Mouse (Mus musculus) erythroblast, embryonic 14.5 days (primary cell): ENCODE measurements at regions not wholly inside any gene's neighbourhood (a gene's known extent, or its start where the extent isn't known, plus 50 kb on each side); places are given as distances from the start of the nearest gene placed in this dataset.

Experiments
- H3K27me3 ChIP-seq: 2 replicates; pipeline ENCODE4 v1.6.1; 2012; ENCODE audit warnings: inconsistent platforms; ENCODE audit not compliant: control insufficient read depth
- H3K36me3 ChIP-seq: 2 replicates; pipeline ENCODE4 v1.6.1; 2012; ENCODE audit warnings: mild to moderate bottlenecking, inconsistent platforms; ENCODE audit not compliant: control insufficient read depth
- H3K4me1 ChIP-seq: 2 replicates; pipeline ENCODE4 v1.6.1; 2012; ENCODE audit warnings: inconsistent platforms; ENCODE audit not compliant: control insufficient read depth
- H3K4me3 ChIP-seq: replicated peaks from 2 replicates; pipeline ENCODE3; 2012; ENCODE audit warnings: moderate library complexity, mild to moderate bottlenecking, inconsistent platforms
- H3K9me3 ChIP-seq: 2 replicates; pipeline ENCODE4 v1.6.1; 2012; ENCODE audit warnings: low read length, inconsistent platforms, mixed read lengths; ENCODE audit not compliant: control insufficient read depth
- GATA1 ChIP-seq: IDR thresholded peaks from 2 replicates; pipeline ENCODE4 v1.6.1; 2012; ENCODE audit warnings: low read length, inconsistent platforms, mixed read lengths
- TAL1 ChIP-seq: IDR thresholded peaks from 3 replicates; pipeline ENCODE4 v1.6.1; 2012; ENCODE audit warnings: low read length, inconsistent platforms, mixed read lengths

GRCm38 (mm10) chr7:74926729-74927128 lies 372.1 kb upstream of the Slco3a1 start:
- Histone ChIP-seq H3K4me1 (peaks cover 50% of the 10 kb centered on the region), H3K27me3 (no peaks in the 10 kb centered on the region), H3K36me3 (no peaks in the 10 kb centered on the region), H3K9me3 (no peaks in the 10 kb centered on the region), H3K4me3 (no peak overlapping the region)
- TF ChIP-seq TAL1 (no peak), GATA1 (no peak)

DNA sequence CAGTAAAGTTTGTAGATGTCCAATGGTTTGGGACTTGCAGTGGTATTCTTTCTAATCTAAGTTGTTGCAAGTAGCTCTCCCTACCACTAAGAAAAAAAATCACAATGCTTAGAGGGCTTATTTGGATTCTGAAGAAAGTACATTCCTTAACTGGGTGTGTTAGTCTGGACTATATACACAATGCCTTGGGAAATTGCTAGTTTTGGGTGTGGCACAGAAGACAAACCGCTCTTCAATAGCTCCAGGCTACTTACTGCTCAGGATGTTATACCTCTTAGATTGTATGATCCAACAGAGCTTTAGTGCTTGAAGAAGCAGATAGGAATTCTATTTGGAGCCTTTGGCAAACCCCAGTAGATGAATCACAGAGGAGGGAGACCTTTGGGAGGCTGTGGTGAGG lies 369.6 kb upstream of the Slco3a1 start:
- H3K4me1 ChIP-seq, result peaks cover 28% of the 10 kb centered on the region
- H3K9me3 ChIP-seq, result no peaks in the 10 kb centered on the region
- H3K4me3 ChIP-seq, result no peak overlapping the region
- no peak for TF ChIP-seq GATA1
- no peak for TF ChIP-seq TAL1
- no peaks in the 10 kb centered on the region for H3K27me3 ChIP-seq
- no peaks in the 10 kb centered on the region for H3K36me3 ChIP-seq

DNA sequence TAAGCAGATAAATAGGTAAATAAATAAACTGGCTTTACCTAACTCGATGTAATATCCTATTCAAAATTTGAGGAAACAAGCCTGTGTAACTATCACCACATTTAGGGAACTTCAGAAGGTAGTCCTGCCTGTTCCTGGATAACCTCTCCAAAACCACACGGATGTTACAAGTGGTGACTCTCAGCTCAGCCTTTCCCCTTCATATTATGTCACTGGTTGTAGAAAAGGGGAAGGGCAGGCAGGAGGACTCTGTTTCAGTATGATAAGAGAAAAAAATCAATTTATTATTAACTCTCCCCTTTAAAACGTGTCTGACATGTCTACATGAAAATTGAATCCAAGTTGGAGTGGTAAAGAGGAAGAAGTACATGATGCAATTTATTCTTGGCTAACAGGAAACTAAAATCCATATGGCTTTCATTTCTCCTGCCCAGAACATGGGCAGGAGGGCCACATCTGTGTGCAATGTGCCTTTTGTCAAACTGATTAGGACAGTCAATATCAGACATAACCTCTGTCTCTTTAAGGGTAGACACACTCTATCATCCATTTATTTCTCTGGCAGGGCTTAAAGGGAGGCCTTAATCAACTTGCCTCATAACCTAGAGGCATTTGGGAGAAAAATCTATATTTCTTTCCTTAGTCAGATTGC lies 353.9 kb upstream of the Slco3a1 start:
- Histone ChIP-seq H3K27me3 (no peaks in the 10 kb centered on the region), H3K36me3 (no peaks in the 10 kb centered on the region), H3K4me3 (no peak overlapping the region), H3K4me1 (no peaks in the 10 kb centered on the region), H3K9me3 (no peaks in the 10 kb centered on the region)
- no peak for TF ChIP-seq GATA1
- no peak for TF ChIP-seq TAL1

GRCm38 (mm10) chr7:74907391-74907790 lies 352.8 kb upstream of the Slco3a1 start:
- H3K27me3 ChIP-seq, result no peaks in the 10 kb centered on the region
- no peak for TF ChIP-seq TAL1
- TF ChIP-seq GATA1, result no peak
- no peak overlapping the region for H3K4me3 ChIP-seq
- H3K36me3 ChIP-seq, result no peaks in the 10 kb centered on the region
- H3K9me3 ChIP-seq, result no peaks in the 10 kb centered on the region
- H3K4me1 ChIP-seq, result no peaks in the 10 kb centered on the region

- H3K27me3 ChIP-seq, result no peaks in the 10 kb centered on the region
- TF ChIP-seq TAL1 (no peak), GATA1 (no peak)
- H3K4me3 ChIP-seq, result no peak overlapping the region
- no peaks in the 10 kb centered on the region for H3K9me3 ChIP-seq
- no peaks in the 10 kb centered on the region for H3K4me1 ChIP-seq
- H3K36me3 ChIP-seq, result no peaks in the 10 kb centered on the region
Measured at GRCm38 (mm10) chr7:74877466-74877865, 322.9 kb upstream of the Slco3a1 start.

DNA sequence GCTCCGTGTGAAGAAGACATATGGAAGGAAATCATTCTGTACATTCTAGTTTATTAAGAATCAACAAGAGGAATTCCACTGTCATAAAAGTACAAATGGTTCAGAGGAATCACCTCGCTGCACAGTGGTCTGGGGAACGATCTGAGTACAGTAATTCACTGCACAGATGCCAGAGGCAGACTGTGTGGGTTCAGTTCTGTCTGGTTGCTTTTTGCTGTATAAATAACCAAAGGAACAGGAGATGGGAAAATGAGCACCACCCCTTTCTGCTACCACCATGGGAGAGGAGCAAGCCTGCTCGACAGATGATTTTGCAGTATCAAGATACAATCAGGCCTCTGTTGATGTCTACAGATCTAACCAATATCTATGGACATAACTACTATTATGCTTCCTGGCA lies 322.1 kb upstream of the Slco3a1 start:
- H3K4me3 ChIP-seq, result no peak overlapping the region
- H3K9me3 ChIP-seq, result no peaks in the 10 kb centered on the region
- no peaks in the 10 kb centered on the region for H3K4me1 ChIP-seq
- TF ChIP-seq TAL1 (no peak), GATA1 (no peak)
- no peaks in the 10 kb centered on the region for H3K27me3 ChIP-seq
- no peaks in the 10 kb centered on the region for H3K36me3 ChIP-seq

GRCm38 (mm10) chr7:74870250-74870649 lies 315.7 kb upstream of the Slco3a1 start:
- no peaks in the 10 kb centered on the region for H3K36me3 ChIP-seq
- H3K27me3 ChIP-seq, result no peaks in the 10 kb centered on the region
- no peak for TF ChIP-seq TAL1
- no peak for TF ChIP-seq GATA1
- no peak overlapping the region for H3K4me3 ChIP-seq
- no peaks in the 10 kb centered on the region for H3K4me1 ChIP-seq
- H3K9me3 ChIP-seq, result no peaks in the 10 kb centered on the region

GRCm38 (mm10) chr7:74862727-74863126 lies 308.1 kb upstream of the Slco3a1 start:
- Histone ChIP-seq H3K4me3 (no peak overlapping the region), H3K9me3 (no peaks in the 10 kb centered on the region), H3K36me3 (no peaks in the 10 kb centered on the region), H3K27me3 (no peaks in the 10 kb centered on the region), H3K4me1 (peaks cover 2% of the 10 kb centered on the region; the same call in 1 of the 2 replicates)
- no peak for TF ChIP-seq GATA1
- TF ChIP-seq TAL1, result no peak

- no peaks in the 10 kb centered on the region for H3K9me3 ChIP-seq
- TF ChIP-seq GATA1, result no peak
Measured at GRCm38 (mm10) chr7:74844306-74844929, 289.8 kb upstream of the Slco3a1 start.

More at GRCm38 (mm10) chr7:74844306-74844929, 289.8 kb upstream of the Slco3a1 start:
- H3K36me3 ChIP-seq, result no peaks in the 10 kb centered on the region
- no peaks in the 10 kb centered on the region for H3K27me3 ChIP-seq
- H3K4me1 ChIP-seq, result no peaks in the 10 kb centered on the region
- no peak overlapping the region for H3K4me3 ChIP-seq
